Mouse (Mus musculus): ENCODE measurements around the gene Sgsh.

GRCm38 (mm10) chr11:119347125-119347524 is 8.2 kb downstream of the Sgsh start:
- TF ChIP-seq CTCF (IDR thresholded peaks at IDR 0.05 in 2 of 3, conservative IDR thresholded peaks at IDR 0.05 in 1 of 3; ENCODE audit: control insufficient read depth in 1 of 3, insufficient read depth in 1 of 3, low read depth in 2 of 3, low read length in 3 of 3, poor library complexity in 1 of 3, severe bottlenecking in 1 of 3): no peak
- no peak for TF ChIP-seq ZNF384 (IDR thresholded peaks at IDR 0.05; ENCODE audit: low read depth, low read length)
- TF ChIP-seq ZC3H11A (IDR thresholded peaks at IDR 0.05; ENCODE audit: low read depth, low read length): no peak
- TF ChIP-seq POLR2A (IDR thresholded peaks at IDR 0.05; ENCODE audit: control insufficient read depth in 1 of 2, insufficient read depth in 1 of 2, low read depth in 1 of 2, low read length in 2 of 2, poor library complexity in 1 of 2): no peak
- no peak for TF ChIP-seq BHLHE40 (IDR thresholded peaks at IDR 0.05; ENCODE audit: borderline replicate concordance, low read depth, low read length)
- TF ChIP-seq GATA1 (IDR thresholded peaks at IDR 0.05; ENCODE audit: low read depth, low read length): peak; percentile 78
- TF ChIP-seq NRF1 (IDR thresholded peaks at IDR 0.05; ENCODE audit: insufficient read depth, low read depth, low read length, poor library complexity, severe bottlenecking): no peak
- peak; percentile 71 for TF ChIP-seq TAL1 (IDR thresholded peaks at IDR 0.05; ENCODE audit: low read length)
